Mouse (Mus musculus): ENCODE data around the gene Sncg.

DNA sequence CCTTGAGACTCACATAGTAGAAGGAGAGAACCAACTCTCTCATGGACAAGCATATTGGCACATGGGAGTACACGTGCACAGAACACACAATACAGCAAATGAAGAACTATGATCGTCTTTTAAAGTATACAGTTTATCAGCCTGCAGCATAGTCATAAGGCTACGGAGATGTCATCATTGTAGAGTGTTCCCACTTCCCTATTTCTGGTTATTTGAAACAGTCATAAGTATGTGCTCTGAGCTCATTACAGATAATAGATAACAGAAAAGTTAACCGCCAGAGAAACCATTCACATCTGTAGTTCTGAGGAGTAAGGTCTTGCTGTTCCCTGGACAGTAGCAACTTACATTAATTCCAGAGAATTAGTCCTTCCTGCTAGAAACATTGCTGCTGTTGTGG lies 31.5 kb downstream of the Sncg start:
- no peak for TF ChIP-seq CTCF (IDR thresholded peaks at IDR 0.05)
- TF ChIP-seq EP300 (IDR thresholded peaks at IDR 0.05; ENCODE audit: insufficient read depth, low read depth, low read length), result no peak
- no peak for TF ChIP-seq POLR2A (IDR thresholded peaks at IDR 0.05; ENCODE audit: insufficient read depth, low read depth, low read length)
